Mouse (Mus musculus): ENCODE data around the gene Olfr437.

Gene Olfr437

GRCm38 (mm10) chr6:43162982-43163381 lies at the start of gene Olfr437:
Gene Olfr437 (plus strand): TSS chr6:43163282.
- 71% methylated on average over 3 of the region's 3 CpGs for WGBS

- 83% methylated on average over 2 of the region's 2 CpGs for WGBS
Measured at GRCm38 (mm10) chr6:43146267-43146666, 16.8 kb upstream of the Olfr437 start, which contains the start of gene Olfr237-ps1. Gene Olfr237-ps1 (plus strand): TSS chr6:43146567.

- 27% methylated on average over 1 of the region's 1 CpGs for WGBS
Measured at GRCm38 (mm10) chr6:43159502-43159901, 3.6 kb upstream of the Olfr437 start.

GRCm38 (mm10) chr6:43167246-43167645 lies 4.2 kb downstream of the Olfr437 start:
- 97% methylated on average over 4 of the region's 4 CpGs for WGBS

- 80% methylated on average over 4 of the region's 4 CpGs for WGBS
Measured at GRCm38 (mm10) chr6:43171840-43172239, 8.8 kb downstream of the Olfr437 start, which contains the start of gene Olfr13. Gene Olfr13 (plus strand): TSS chr6:43172140.

GRCm38 (mm10) chr6:43178129-43178528 lies 15.0 kb downstream of the Olfr437 start:
- 70% methylated on average over 1 of the region's 1 CpGs for WGBS

- WGBS: 47% methylated on average over 6 of the region's 6 CpGs
Measured at GRCm38 (mm10) chr6:43178584-43179501, 15.8 kb downstream of the Olfr437 start.

GRCm38 (mm10) chr6:43190986-43191385 lies 27.9 kb downstream of the Olfr437 start:
- 80% methylated on average over 3 of the region's 3 CpGs for WGBS

GRCm38 (mm10) chr6:43196781-43197180 lies 33.7 kb downstream of the Olfr437 start, which contains the start of gene Olfr435:
Gene Olfr435 (plus strand): TSS chr6:43197146.

GRCm38 (mm10) chr6:43198094-43198493 lies 35.0 kb downstream of the Olfr437 start:
- 72% methylated on average over 3 of the region's 3 CpGs for WGBS

GRCm38 (mm10) chr6:43205355-43205754 lies 42.3 kb downstream of the Olfr437 start:
- WGBS: 46% methylated on average over 2 of the region's 2 CpGs

GRCm38 (mm10) chr6:43212873-43213272 lies 49.8 kb downstream of the Olfr437 start, which contains the start of gene Olfr434:
Gene Olfr434 (plus strand): TSS chr6:43213021.

All from cerebral cortex, adult 2 months (tissue).